Mouse (Mus musculus): ENCODE measurements around the gene B4galnt3. TPM values are rescaled to one million over a fixed set of nuclear protein-coding genes. Genes with fewer than 3 reads are reported as not detected.

The B4galnt3 gene
- total RNA-seq, 4 experiments from 2014 or later: 0.51 to 0.94 (median 0.70) TPM

DNA sequence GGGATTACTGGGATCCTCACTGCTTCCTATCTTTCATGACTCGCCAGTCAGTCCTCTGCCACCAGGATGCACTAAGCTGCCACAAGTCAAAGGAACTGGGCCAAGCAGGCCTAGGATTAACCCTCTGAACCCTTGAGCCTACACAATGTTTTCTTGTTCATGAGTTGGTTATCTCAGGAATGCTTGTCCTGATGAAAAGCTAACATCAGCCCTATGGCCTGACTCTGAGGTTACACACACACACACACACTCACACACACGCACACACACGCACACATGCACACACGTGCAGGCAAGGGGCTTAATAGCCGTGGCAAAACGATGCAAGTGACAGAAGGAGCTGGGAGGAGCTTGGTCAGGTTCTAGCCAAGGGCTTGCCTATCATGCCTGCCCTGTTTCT lies 69.0 kb downstream of the B4galnt3 start:
- DNase-seq (ENCODE audit: low spot score in 2 of 2): no peak

DNA sequence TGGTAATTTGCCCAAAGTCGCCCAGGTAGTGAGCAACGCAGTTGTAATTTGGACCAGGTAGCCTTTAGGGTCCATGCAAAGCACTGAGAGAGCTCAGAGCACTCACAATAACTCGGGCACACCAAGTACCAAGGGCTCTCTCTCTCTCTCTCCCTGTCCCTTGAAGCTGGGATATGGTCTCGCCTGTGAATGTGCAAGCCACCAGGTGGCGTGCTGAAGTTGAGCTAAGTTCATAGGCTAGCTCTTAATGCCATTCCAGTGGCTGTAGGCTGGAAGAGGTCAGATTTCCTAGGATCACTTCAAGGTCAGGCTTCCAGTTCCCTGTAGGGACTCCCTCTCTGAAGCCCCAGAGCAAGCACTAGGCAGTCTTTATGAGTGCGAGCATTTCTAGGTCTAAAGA lies 71.7 kb downstream of the B4galnt3 start:
- DNase-seq (ENCODE audit: low spot score in 2 of 2): peak; percentile 19 to 21

DNA sequence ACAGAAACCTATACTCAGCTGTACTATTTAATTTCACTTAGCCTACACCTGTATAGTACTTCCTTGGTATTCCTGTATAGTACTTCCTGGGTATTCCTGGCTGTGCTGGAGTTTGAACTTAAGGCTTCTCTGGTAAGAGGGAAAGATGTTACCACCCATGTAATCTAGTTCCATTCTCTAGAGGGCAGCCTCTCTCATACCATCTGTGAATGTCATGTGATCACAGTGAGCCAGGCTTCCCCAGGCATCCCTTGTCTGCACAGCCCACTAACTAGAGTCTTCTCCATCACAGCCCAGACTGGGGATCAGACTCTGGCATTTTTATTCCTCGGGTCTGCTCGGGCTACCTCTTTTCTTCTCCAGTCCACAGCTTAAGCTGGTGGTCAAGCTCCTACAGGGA lies 75.1 kb downstream of the B4galnt3 start:
- DNase-seq (ENCODE audit: low spot score in 2 of 2): no peak

DNA sequence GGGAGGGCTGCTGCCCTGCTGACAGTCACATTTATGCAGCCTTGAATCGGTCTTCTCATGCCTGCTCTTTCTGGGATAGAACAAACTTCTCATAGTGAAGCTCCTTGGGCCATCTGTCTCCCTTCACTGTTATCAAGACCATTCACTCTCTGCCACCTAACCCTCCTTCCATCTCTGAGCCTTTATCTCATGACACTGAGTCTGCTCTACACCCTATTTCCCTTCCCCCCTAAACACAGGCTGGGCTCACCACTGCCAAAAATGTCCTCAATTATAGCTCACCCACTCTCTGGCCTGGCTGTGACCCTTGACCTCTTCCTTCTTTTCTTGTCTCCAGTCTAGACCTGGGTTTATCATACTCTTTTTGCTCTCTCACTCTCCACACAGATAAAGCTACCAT lies 77.7 kb downstream of the B4galnt3 start:
- no peak for DNase-seq (ENCODE audit: low spot score in 2 of 2)

GRCm38 (mm10) chr6:120211536-120211935 lies 82.8 kb downstream of the B4galnt3 start:
- DNase-seq (ENCODE audit: low spot score in 2 of 2): no peak

DNA sequence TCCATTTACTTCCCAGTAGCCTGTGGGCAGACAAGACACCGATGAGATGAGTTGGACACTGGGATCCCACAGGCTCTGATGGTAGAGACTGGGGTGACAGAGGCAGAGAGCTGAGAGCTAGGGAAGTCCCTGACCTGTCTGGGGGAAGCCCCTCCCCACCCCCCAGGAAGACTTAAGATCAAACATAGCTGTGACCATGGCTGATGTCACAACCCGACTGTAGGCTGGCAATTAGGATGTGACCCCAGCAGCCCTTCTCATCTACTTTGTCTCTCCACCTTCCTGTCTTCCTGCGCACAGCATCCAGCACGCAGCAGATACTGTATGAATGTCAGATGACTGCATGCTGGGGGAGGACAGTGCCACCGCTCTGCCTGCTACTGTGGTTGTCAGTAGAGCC lies 87.8 kb downstream of the B4galnt3 start:
- DNase-seq (ENCODE audit: low spot score in 2 of 2): no peak

GRCm38 (mm10) chr6:120202406-120202805 lies 92.0 kb downstream of the B4galnt3 start:
- DNase-seq (ENCODE audit: low spot score in 2 of 2): no peak

DNA sequence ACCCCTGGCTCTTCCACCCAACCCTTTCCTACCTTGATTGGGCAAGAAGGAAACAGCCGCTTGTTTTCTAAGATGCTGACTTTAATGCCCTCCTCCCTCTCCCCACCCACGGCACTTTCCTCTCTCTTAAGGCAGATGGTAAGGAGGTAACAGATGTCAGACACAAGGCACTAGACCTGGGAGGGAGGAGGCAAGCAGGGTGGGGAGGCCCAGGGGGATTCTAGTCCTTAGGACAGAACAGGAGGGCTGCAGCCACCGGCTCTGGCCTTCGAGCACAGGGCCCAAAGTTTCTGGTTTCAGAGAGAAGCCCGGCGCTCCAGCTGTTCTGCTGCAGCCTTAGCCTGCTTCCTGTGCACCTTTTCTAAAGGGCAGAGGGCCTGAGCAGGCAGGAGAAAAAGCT lies 92.4 kb downstream of the B4galnt3 start:
- DNase-seq (ENCODE audit: low spot score in 2 of 2): no peak

DNA sequence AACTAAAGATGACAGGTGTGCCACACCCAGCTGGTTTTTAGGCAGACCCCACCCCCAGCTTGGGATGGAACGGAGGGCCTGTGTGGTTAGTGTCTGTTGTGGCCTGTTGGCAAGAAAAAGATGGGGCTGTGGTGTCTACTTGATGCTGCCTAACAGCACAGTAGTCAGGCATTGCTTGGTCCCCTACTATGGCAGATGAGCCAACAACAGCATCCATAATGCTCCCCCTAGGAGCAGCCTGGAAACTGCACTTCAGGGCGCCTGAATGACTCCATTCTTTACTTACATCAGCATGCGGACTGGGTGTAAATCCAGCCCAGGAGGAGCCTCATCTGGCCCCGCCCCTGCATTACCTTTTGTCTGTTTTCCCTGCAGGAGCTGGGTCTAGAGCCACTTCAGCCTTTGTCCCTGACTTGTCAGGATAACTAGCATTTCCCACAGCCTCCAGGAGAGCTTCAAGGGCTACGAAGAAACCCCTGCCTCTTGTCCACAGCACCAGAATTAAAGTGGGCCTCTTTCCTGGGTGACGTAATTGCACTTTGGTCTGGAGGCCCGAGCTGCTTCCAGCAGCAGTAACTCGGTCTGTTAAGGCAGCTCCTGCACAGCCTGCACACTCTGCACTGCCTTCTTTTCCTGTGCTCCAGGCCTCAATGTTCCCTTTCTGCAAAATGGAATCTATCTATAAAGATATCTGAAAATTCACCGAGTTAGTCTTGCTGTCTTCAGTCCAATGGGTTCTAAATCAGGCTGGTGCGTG lies 94.5 kb downstream of the B4galnt3 start:
- DNase-seq (ENCODE audit: low spot score in 2 of 2): no peak

DNA sequence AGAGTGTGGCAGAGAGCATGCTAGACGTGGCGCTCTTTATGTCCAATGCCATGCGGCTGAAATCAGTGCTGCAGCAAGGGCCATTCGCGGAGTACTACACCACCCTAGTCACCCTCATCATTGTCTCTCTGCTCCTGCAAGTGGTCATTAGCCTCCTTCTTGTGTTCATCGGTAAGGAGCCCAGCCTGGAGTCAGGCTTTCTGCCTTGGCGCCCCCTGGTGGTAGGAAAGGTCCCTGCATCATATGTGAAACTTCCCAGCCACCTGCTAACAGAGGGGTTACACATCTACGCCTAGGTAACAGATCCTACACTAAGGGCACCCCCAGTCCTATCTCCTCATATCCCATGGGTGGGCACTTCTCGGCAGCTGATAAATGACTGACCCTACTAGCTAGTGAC lies 96.4 kb downstream of the B4galnt3 start:
- DNase-seq (ENCODE audit: low spot score in 2 of 2): peak in 1 of 2 experiments; percentile 73

DNA sequence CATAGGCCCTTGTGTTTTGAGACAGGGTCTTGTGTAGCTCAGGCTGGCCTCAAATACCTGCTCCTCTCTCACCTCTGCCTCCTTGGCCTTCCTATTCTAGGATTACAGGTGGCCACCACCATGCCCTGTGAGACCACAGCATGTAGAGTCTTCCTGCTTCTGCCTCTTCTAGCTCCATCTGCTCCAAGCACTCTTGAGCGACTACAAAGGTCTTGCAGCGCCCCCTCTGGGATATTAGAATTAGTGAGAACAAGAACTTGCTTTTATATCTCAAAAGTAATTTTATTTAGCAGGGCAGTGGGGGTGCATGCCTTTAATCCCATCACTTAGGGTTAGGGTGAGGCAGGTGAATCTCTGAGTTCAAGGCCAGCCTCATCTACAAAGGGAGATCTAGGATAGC lies 97.5 kb downstream of the B4galnt3 start:
- no peak for DNase-seq (ENCODE audit: low spot score in 2 of 2)

DNA sequence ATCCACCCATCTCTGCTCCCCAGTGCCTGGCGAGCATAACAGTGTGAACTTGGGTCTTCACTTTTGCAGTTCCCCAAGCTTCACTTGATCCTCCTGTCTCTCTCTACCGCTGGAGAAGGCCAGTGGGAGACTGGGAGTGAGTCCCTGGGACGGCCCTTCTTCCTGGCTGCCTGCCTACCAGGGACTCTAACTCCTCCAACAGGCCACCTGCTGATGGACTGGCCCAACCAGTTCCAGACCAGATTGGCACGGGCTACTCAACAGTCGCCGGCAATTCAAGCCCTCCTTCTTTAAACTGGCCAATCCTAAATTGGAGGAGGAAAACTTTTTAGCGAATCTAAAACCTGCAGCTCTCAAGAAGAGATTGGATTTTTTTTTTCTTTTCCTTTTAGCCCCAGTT lies 99.4 kb downstream of the B4galnt3 start:
- no peak for DNase-seq (ENCODE audit: low spot score in 2 of 2)

- DNase-seq (ENCODE audit: low spot score in 2 of 2): no peak
Observed at GRCm38 (mm10) chr6:120194305-120194704, 100.1 kb downstream of the B4galnt3 start.

GRCm38 (mm10) chr6:120193793-120194192 lies 100.6 kb downstream of the B4galnt3 start:
- DNase-seq (ENCODE audit: low spot score in 2 of 2): no peak

DNA sequence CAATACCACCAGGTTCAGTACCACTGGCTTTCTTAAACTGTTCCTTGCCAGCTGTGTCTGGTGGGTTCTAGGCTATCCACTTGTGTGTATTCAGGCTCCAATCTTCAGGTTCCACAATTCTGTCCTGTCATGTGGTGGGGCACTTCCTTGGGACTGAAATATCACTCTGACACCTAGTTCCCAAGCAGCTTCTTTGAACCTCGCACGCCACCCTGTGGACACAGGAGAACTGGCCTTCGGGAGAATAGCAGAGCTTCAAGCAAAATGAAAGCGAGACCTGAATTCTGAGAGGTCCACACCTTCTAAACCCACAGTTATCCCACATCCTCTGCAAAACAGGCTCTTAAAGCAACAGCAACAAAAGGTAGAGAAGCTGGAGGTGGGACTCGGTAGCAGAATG lies 101.2 kb downstream of the B4galnt3 start:
- peak; percentile 55 to 64 for DNase-seq (ENCODE audit: low spot score in 2 of 2)

DNA sequence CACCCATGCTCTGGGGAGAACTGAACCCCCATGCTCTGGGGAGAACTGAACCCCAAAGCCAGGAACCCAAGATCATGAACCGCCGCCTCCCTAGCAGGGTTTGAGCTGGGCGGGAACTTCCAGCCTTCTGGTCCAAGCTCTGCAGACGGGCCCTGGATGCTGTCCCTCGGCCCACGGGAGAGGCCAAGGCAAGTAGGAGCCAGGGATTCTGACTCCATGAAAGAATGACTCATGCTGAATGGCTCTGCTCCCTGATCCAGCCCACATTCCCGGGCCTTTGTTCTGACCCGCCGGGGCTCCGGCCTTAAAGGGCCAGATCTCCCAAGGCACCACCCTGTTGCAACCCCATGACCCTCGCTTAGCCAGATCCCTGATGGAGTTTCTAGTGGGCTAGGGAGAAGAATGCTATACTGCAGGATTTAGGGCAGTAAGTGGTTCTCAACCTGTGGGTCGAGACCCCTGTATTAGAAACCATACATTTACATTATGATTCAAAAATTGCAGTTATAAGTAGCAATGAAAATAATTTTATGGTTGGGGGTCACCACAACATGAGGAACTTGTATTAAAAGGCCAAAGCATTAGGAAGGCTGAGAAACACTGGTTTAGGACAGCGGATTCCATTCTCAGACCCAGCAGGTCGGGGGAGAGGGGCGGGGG lies 102.0 kb downstream of the B4galnt3 start:
- DNase-seq (ENCODE audit: low spot score in 2 of 2): peak; percentile 23 to 36

- DNase-seq (ENCODE audit: low spot score in 2 of 2): no peak
Observed at GRCm38 (mm10) chr6:120191396-120192170, 102.8 kb downstream of the B4galnt3 start.

- no peak for DNase-seq (ENCODE audit: low spot score in 2 of 2)
Observed at GRCm38 (mm10) chr6:120190912-120191311, 103.4 kb downstream of the B4galnt3 start.

- DNase-seq (ENCODE audit: low spot score in 2 of 2): no peak
Observed at GRCm38 (mm10) chr6:120190365-120190764, 104.0 kb downstream of the B4galnt3 start.

DNA sequence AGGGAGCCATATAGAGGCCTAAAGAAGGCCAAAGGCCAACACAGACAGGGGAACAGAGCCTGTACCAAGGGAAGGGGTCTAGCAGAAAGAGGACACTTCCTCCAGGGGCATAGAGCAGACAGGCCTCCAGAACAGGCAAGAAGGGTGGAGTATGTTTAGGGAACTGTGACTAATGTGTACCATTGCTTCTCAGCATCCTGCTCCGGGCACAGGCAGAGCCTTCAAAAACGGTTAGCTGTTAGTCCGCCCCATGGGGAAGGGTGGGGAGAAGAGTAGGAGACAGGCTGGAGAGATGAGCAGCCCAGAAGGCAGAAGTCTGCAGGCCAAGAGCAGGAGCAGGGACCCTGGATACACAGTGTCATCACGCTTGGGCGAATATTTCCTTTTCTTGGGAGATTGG lies 105.1 kb downstream of the B4galnt3 start:
- no peak for DNase-seq (ENCODE audit: low spot score in 2 of 2)

DNA sequence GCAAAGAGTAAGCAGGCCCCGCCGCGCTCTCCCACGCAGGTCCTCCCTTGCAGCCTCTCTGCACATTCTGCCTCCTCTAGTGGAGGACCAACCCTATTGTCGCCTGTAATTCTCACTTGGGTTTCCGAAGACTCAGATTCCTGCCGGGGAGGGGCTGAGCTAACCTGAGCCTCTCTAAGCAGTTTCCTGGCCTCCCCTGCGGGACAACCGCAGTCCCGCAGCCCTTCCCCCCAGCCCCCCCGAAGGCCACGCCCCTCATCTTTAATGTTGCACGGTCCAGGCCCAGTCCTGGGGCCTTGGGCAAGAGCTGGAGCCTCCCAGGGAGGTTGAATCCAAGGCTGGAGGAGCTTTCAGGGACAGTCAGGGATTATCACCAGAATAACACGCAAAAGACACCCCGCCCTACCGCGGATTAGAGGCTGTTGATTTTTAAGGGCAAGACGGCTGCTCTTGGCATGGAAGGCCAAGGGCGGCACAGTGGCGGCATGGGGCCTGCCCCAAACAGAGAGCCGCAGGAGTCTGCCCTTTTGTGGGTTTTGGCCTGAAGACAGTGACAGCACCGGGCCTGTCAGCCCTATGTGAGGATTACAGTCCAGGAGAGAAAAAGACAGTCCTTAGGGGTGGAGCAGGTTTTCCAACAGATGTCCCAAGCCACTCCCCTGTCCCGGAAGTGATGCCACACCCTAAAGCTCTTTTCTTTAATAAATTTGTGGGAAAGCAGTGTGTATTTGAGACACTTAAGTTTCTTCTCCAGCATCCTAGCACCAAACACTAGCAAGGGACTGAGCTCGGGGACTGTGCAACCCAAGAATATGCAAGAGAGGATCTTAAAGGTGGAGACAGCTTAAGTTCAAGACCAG lies 105.8 kb downstream of the B4galnt3 start:
- DNase-seq (ENCODE audit: low spot score in 2 of 2): no peak

Measured in left cerebral cortex, adult 8-10 months (tissue).